Mouse (Mus musculus): ENCODE measurements around the gene Dhrs2. TPM values are rescaled to one million over a fixed set of nuclear protein-coding genes. Genes with fewer than 3 reads are reported as not detected.

Dhrs2 gene
- polyA plus RNA-seq, 1 experiment from 2014 or later, result not detected

GRCm38 (mm10) chr14:55198187-55198586, 23.6 kb upstream of the Dhrs2 start:
- H3K4me2 ChIP-seq, result no peak overlapping the region
- no peaks in the 10 kb centered on the region for H3K27me3 ChIP-seq
- ATAC-seq (ENCODE audit: borderline replicate concordance, extremely low read depth, low FRiP score, low TSS enrichment), result no peak
- no peak overlapping the region for H3K9ac ChIP-seq
- no peaks in the 10 kb centered on the region for H3K9me3 ChIP-seq
- no peaks in the 10 kb centered on the region for H3K4me1 ChIP-seq
- H3K36me3 ChIP-seq, result no peaks in the 10 kb centered on the region
- no peak overlapping the region for H3K27ac ChIP-seq
- H3K4me3 ChIP-seq, result no peak overlapping the region
- WGBS, result 54% methylated on average over 2 of the region's 2 CpGs

- Histone ChIP-seq H3K4me3 (no peak overlapping the region), H3K27me3 (no peaks in the 10 kb centered on the region), H3K27ac (no peak overlapping the region), H3K9me3 (no peaks in the 10 kb centered on the region), H3K9ac (no peak overlapping the region), H3K4me2 (no peak overlapping the region), H3K36me3 (no peaks in the 10 kb centered on the region), H3K4me1 (no peaks in the 10 kb centered on the region)
- no peak for ATAC-seq (ENCODE audit: borderline replicate concordance, extremely low read depth, low FRiP score, low TSS enrichment)
- 50% methylated on average over 3 of the region's 3 CpGs for WGBS
These were observed 17.3 kb upstream of the Dhrs2 start for GRCm38 (mm10) chr14:55204544-55204943.

GRCm38 (mm10) chr14:55205045-55205750, 16.6 kb upstream of the Dhrs2 start:
- Histone ChIP-seq H3K27ac (no peak overlapping the region), H3K36me3 (no peaks in the 10 kb centered on the region), H3K27me3 (no peaks in the 10 kb centered on the region), H3K4me2 (no peak overlapping the region), H3K4me3 (no peak overlapping the region), H3K9me3 (no peaks in the 10 kb centered on the region), H3K9ac (no peak overlapping the region), H3K4me1 (no peaks in the 10 kb centered on the region)
- no peak for ATAC-seq (ENCODE audit: borderline replicate concordance, extremely low read depth, low FRiP score, low TSS enrichment)
- 43% methylated on average over 3 of the region's 3 CpGs for WGBS

GRCm38 (mm10) chr14:55208306-55208705, 13.5 kb upstream of the Dhrs2 start:
- H3K9ac ChIP-seq, result no peak overlapping the region
- 87% methylated on average over 2 of the region's 2 CpGs for WGBS

GRCm38 (mm10) chr14:55213621-55214020, 8.2 kb upstream of the Dhrs2 start:
- Histone ChIP-seq H3K4me2 (no peak overlapping the region), H3K9ac (no peak overlapping the region), H3K4me3 (no peak overlapping the region), H3K4me1 (no peaks in the 10 kb centered on the region), H3K36me3 (no peaks in the 10 kb centered on the region), H3K27ac (no peak overlapping the region), H3K9me3 (no peaks in the 10 kb centered on the region), H3K27me3 (no peaks in the 10 kb centered on the region)
- 83% methylated on average over 3 of the region's 3 CpGs for WGBS
- ATAC-seq (ENCODE audit: borderline replicate concordance, extremely low read depth, low FRiP score, low TSS enrichment), result no peak

More at GRCm38 (mm10) chr14:55208306-55208705, 13.5 kb upstream of the Dhrs2 start:
- no peak overlapping the region for H3K4me3 ChIP-seq
- H3K9me3 ChIP-seq, result no peaks in the 10 kb centered on the region
- no peaks in the 10 kb centered on the region for H3K36me3 ChIP-seq
- no peaks in the 10 kb centered on the region for H3K4me1 ChIP-seq
- no peak overlapping the region for H3K27ac ChIP-seq
- no peak overlapping the region for H3K4me2 ChIP-seq
- ATAC-seq (ENCODE audit: borderline replicate concordance, extremely low read depth, low FRiP score, low TSS enrichment), result no peak
- no peaks in the 10 kb centered on the region for H3K27me3 ChIP-seq

- ATAC-seq (ENCODE audit: borderline replicate concordance, extremely low read depth, low FRiP score, low TSS enrichment), result no peak
- no peak overlapping the region for H3K27ac ChIP-seq
- no peak overlapping the region for H3K4me3 ChIP-seq
- no peaks in the 10 kb centered on the region for H3K36me3 ChIP-seq
- no peaks in the 10 kb centered on the region for H3K4me1 ChIP-seq
- no peak overlapping the region for H3K4me2 ChIP-seq
- WGBS, result 62% methylated on average over 4 of the region's 4 CpGs
- H3K9me3 ChIP-seq, result no peaks in the 10 kb centered on the region
- no peaks in the 10 kb centered on the region for H3K27me3 ChIP-seq
- no peak overlapping the region for H3K9ac ChIP-seq
These were observed 7.3 kb upstream of the Dhrs2 start for GRCm38 (mm10) chr14:55214507-55214906.

- no peak overlapping the region for H3K9ac ChIP-seq
- H3K4me3 ChIP-seq, result no peak overlapping the region
- no peaks in the 10 kb centered on the region for H3K27me3 ChIP-seq
- 3% methylated on average over 1 of the region's 1 CpGs for WGBS
- no peak overlapping the region for H3K4me2 ChIP-seq
- no peak overlapping the region for H3K27ac ChIP-seq
- H3K4me1 ChIP-seq, result peaks cover 3% of the 10 kb centered on the region; the same call in 1 of the 2 replicates
- no peaks in the 10 kb centered on the region for H3K36me3 ChIP-seq
- no peaks in the 10 kb centered on the region for H3K9me3 ChIP-seq
- ATAC-seq (ENCODE audit: borderline replicate concordance, extremely low read depth, low FRiP score, low TSS enrichment), result no peak
These were observed 1.4 kb downstream of the Dhrs2 start for GRCm38 (mm10) chr14:55223172-55223571.

- Histone ChIP-seq H3K36me3 (no peaks in the 10 kb centered on the region), H3K4me2 (no peak overlapping the region), H3K4me3 (no peak overlapping the region), H3K9ac (no peak overlapping the region), H3K27ac (no peak overlapping the region), H3K9me3 (no peaks in the 10 kb centered on the region), H3K4me1 (no peaks in the 10 kb centered on the region), H3K27me3 (no peaks in the 10 kb centered on the region)
- WGBS, result 82% methylated on average over 11 of the region's 11 CpGs
- no peak for ATAC-seq (ENCODE audit: borderline replicate concordance, extremely low read depth, low FRiP score, low TSS enrichment)
These were observed 12.8 kb downstream of the Dhrs2 start for GRCm38 (mm10) chr14:55234639-55235038.

GRCm38 (mm10) chr14:55236685-55237084, 14.9 kb downstream of the Dhrs2 start:
- Histone ChIP-seq H3K9ac (no peak overlapping the region), H3K27ac (no peak overlapping the region), H3K4me3 (no peak overlapping the region), H3K27me3 (no peaks in the 10 kb centered on the region), H3K9me3 (no peaks in the 10 kb centered on the region), H3K4me2 (no peak overlapping the region), H3K36me3 (no peaks in the 10 kb centered on the region), H3K4me1 (no peaks in the 10 kb centered on the region)
- ATAC-seq (ENCODE audit: borderline replicate concordance, extremely low read depth, low FRiP score, low TSS enrichment), result no peak
- 62% methylated on average over 2 of the region's 2 CpGs for WGBS

GRCm38 (mm10) chr14:55242664-55243063, 20.9 kb downstream of the Dhrs2 start:
- 63% methylated on average over 1 of the region's 1 CpGs for WGBS
- Histone ChIP-seq H3K4me3 (no peak overlapping the region), H3K4me1 (no peaks in the 10 kb centered on the region), H3K9me3 (no peaks in the 10 kb centered on the region), H3K36me3 (no peaks in the 10 kb centered on the region), H3K27me3 (no peaks in the 10 kb centered on the region), H3K4me2 (no peak overlapping the region), H3K9ac (no peak overlapping the region), H3K27ac (no peak overlapping the region)
- no peak for ATAC-seq (ENCODE audit: borderline replicate concordance, extremely low read depth, low FRiP score, low TSS enrichment)

- WGBS, result 41% methylated on average over 6 of the region's 6 CpGs
- H3K27me3 ChIP-seq, result no peaks in the 10 kb centered on the region
- H3K36me3 ChIP-seq, result no peaks in the 10 kb centered on the region
- H3K4me1 ChIP-seq, result no peaks in the 10 kb centered on the region
- no peak overlapping the region for H3K4me2 ChIP-seq
- no peak overlapping the region for H3K4me3 ChIP-seq
- no peak overlapping the region for H3K9ac ChIP-seq
- no peak overlapping the region for H3K27ac ChIP-seq
- no peaks in the 10 kb centered on the region for H3K9me3 ChIP-seq
- ATAC-seq (ENCODE audit: borderline replicate concordance, extremely low read depth, low FRiP score, low TSS enrichment), result no peak
These were observed 25.4 kb downstream of the Dhrs2 start for GRCm38 (mm10) chr14:55247181-55247580.

- Histone ChIP-seq H3K4me1 (no peaks in the 10 kb centered on the region), H3K36me3 (no peaks in the 10 kb centered on the region), H3K9me3 (no peaks in the 10 kb centered on the region), H3K4me2 (no peak overlapping the region), H3K4me3 (no peak overlapping the region), H3K9ac (no peak overlapping the region), H3K27ac (no peak overlapping the region), H3K27me3 (no peaks in the 10 kb centered on the region)
- no peak for ATAC-seq (ENCODE audit: borderline replicate concordance, extremely low read depth, low FRiP score, low TSS enrichment)
- 75% methylated on average over 6 of the region's 6 CpGs for WGBS
These were observed 26.5 kb downstream of the Dhrs2 start for GRCm38 (mm10) chr14:55248284-55248683.

GRCm38 (mm10) chr14:55253580-55253979, 31.8 kb downstream of the Dhrs2 start:
- no peak overlapping the region for H3K4me3 ChIP-seq
- no peaks in the 10 kb centered on the region for H3K27me3 ChIP-seq
- no peak overlapping the region for H3K27ac ChIP-seq
- H3K4me2 ChIP-seq, result no peak overlapping the region
- H3K4me1 ChIP-seq, result no peaks in the 10 kb centered on the region
- H3K36me3 ChIP-seq, result no peaks in the 10 kb centered on the region
- H3K9me3 ChIP-seq, result no peaks in the 10 kb centered on the region
- 47% methylated on average over 4 of the region's 4 CpGs for WGBS
- no peak overlapping the region for H3K9ac ChIP-seq
- ATAC-seq (ENCODE audit: borderline replicate concordance, extremely low read depth, low FRiP score, low TSS enrichment), result no peak
